9 mouse cellular contexts compared by ENCODE assay signal in genomic region chr2:9620303-9621244, GRCm38 (mm10).
DNase-seq lines count a peak whose midpoint lies in the region; ATAC-seq and TF ChIP-seq lines count a peak whose summit lies in the region.
"Had no signal": no experiment of that assay in that cellular context is flagged by ENCODE, and none has a peak within 500 bp of the region (broad histone marks: within the 10 kb centered on the region; RNA-seq: fewer than 3 reads in every experiment).

No protein-coding gene starts in this region.

- H3K4me3 ChIP-seq in intestine, embryonic 16.5 days (ENCODE audit: low read length), result no peak overlapping the region
- H3K4me3 ChIP-seq in neural tube, embryonic 15.5 days (replicated peaks), result no peak overlapping the region
- H3K4me3 ChIP-seq: liver, embryonic 15.5 days had no signal

- no peak for TF ChIP-seq CTCF in brain, embryonic 14.5 days (IDR thresholded peaks at IDR 0.05; ENCODE audit: borderline replicate concordance, extremely low read depth, insufficient read depth, insufficient read length)

- no peak overlapping the region for H3K9ac ChIP-seq in intestine, embryonic 16.5 days (ENCODE audit: low read depth, low read length)
- no peak overlapping the region for H3K9ac ChIP-seq in neural tube, embryonic 15.5 days (replicated peaks)
- H3K9ac ChIP-seq: liver, embryonic 15.5 days had no signal

- H3K4me1 ChIP-seq in intestine, embryonic 16.5 days (ENCODE audit: control insufficient read depth, insufficient read depth, low read length), result 0 out of 2 replicates have a peak, but pooled peaks cover 5% of the 10 kb centered on the region
- H3K4me1 ChIP-seq in neural tube, embryonic 15.5 days, result peaks cover 9% of the 10 kb centered on the region
- H3K4me1 ChIP-seq: liver, embryonic 15.5 days had no signal

- no peak for TF ChIP-seq POLR2A in brain, embryonic 14.5 days (IDR thresholded peaks at IDR 0.05; ENCODE audit: borderline replicate concordance, extremely low read depth, insufficient read depth, insufficient read length, poor library complexity, severe bottlenecking)

- no peak overlapping the region for H3K27ac ChIP-seq in intestine, embryonic 16.5 days (ENCODE audit: low read length)
- H3K27ac ChIP-seq in neural tube, embryonic 15.5 days (replicated peaks), result peak overlapping the region; percentile 37; the same call in 1 of the 2 replicates
- H3K27ac ChIP-seq: liver, embryonic 15.5 days had no signal

- no peaks in the 10 kb centered on the region for H3K27me3 ChIP-seq in intestine, embryonic 16.5 days (replicated peaks; ENCODE audit: control insufficient read depth, insufficient read depth, low read length)
- H3K27me3 ChIP-seq in neural tube, embryonic 15.5 days (replicated peaks), result no peaks in the 10 kb centered on the region
- H3K27me3 ChIP-seq: liver, embryonic 15.5 days had no signal

- DNase-seq in Muller cell, postnatal 12 days (ENCODE audit: inconsistent ontology term), result peak; percentile 69
- DNase-seq in brain, embryonic 14.5 days (ENCODE audit: low read depth), result peak; percentile 96
- peak; percentile 66 for DNase-seq in gastrocnemius, adult 18-20 months (ENCODE audit: low spot score)
- peak; percentile 65 to 84 for DNase-seq in left cerebral cortex, adult 9 months (ENCODE audit: low spot score in 2 of 2)
- no peak for DNase-seq in spleen, postnatal 36 days (ENCODE audit: low spot score in 2 of 2)
- DNase-seq in embryo, embryonic 10 days (ENCODE audit: low spot score), result no peak

- whole genome bisulfite sequencing in intestine, embryonic 16.5 days, result 55% methylated on average over 21 of the region's 21 CpGs
- WGBS in neural tube, embryonic 15.5 days, result 50% methylated on average over 21 of the region's 21 CpGs

- H3K9me3 ChIP-seq in intestine, embryonic 16.5 days (ENCODE audit: control insufficient read depth, low read length), result no peaks in the 10 kb centered on the region
- H3K9me3 ChIP-seq in neural tube, embryonic 15.5 days (replicated peaks), result no peaks in the 10 kb centered on the region
- H3K9me3 ChIP-seq: liver, embryonic 15.5 days had no signal

- ATAC-seq in intestine, embryonic 16.5 days, result peak; percentile 79
- peak; percentile 88 for ATAC-seq in neural tube, embryonic 15.5 days (ENCODE audit: low FRiP score)

- H3K36me3 ChIP-seq in intestine, embryonic 16.5 days (ENCODE audit: control insufficient read depth, insufficient read depth, low read length), result no peaks in the 10 kb centered on the region
- no peaks in the 10 kb centered on the region for H3K36me3 ChIP-seq in neural tube, embryonic 15.5 days
- H3K36me3 ChIP-seq: liver, embryonic 15.5 days had no signal

- no peak overlapping the region for H3K4me2 ChIP-seq in intestine, embryonic 16.5 days (ENCODE audit: low read depth, low read length)
- H3K4me2 ChIP-seq in neural tube, embryonic 15.5 days, result peak overlapping the region; percentile 37
- H3K4me2 ChIP-seq: liver, embryonic 15.5 days had no signal

Comparison
In these comparisons a context has a peak if more than half of its experiments do, and no peak if none do; other contexts are left out.
1. DNase-seq: peak in Muller cell, postnatal 12 days (single experiment), brain, embryonic 14.5 days (single experiment), gastrocnemius, adult 18-20 months (single experiment) and left cerebral cortex, adult 9 months (2 of 2); none in spleen, postnatal 36 days (0 of 2) and embryo, embryonic 10 days (single experiment).